Mouse (Mus musculus) hindbrain, embryonic 12.5 days (tissue): ENCODE data around the gene Ftsj3. TPM values are rescaled to one million over a fixed set of nuclear protein-coding genes. Genes with fewer than 3 reads are reported as not detected.

Experiments used
- ATAC-seq: fragments of 200-750 bp; cut with Nextera tagmentation; 2 replicates; pipeline ENCODE4 v1.8.0; 2017; ENCODE audit warnings: moderate TSS enrichment; ENCODE audit not compliant: low FRiP score
- H3K27ac ChIP-seq: fragments of 300-500 bp; sonication (generic); 2 replicates; pipeline ENCODE4 v1.5.1; 2016; ENCODE audit warnings: mild to moderate bottlenecking
- H3K27me3 ChIP-seq: fragments of 300-500 bp; sonication (generic); 2 replicates; pipeline ENCODE4 v1.6.1; 2016; ENCODE audit warnings: mild to moderate bottlenecking
- H3K36me3 ChIP-seq: fragments of 300-500 bp; sonication (generic); 2 replicates; pipeline ENCODE4 v1.6.1; 2016; ENCODE audit warnings: mild to moderate bottlenecking
- H3K4me1 ChIP-seq: fragments of 300-500 bp; sonication (generic); 2 replicates; pipeline ENCODE4 v1.6.1; 2016
- H3K4me2 ChIP-seq: fragments of 300-500 bp; sonication (generic); replicated peaks from 2 replicates; pipeline ENCODE4 v1.6.1; 2016; ENCODE audit warnings: mild to moderate bottlenecking
- H3K4me3 ChIP-seq: fragments of 300-500 bp; sonication (generic); 2 replicates; pipeline ENCODE4 v1.5.1; 2016; ENCODE audit warnings: mild to moderate bottlenecking
- H3K9ac ChIP-seq: fragments of 300-500 bp; sonication (generic); 2 replicates; pipeline ENCODE4 v1.6.1; 2016; ENCODE audit warnings: mild to moderate bottlenecking, moderate library complexity
- H3K9me3 ChIP-seq: fragments of 300-500 bp; sonication (generic); replicated peaks from 2 replicates; pipeline ENCODE4 v1.6.1; 2016; ENCODE audit warnings: mild to moderate bottlenecking
- WGBS: fragments of 180-500 bp; shearing (Covaris S2); methylation state at CpG from one replicate; pipeline ENCODE4 v1.1.7; 2016; 5-methylcytosine and 5-hydroxymethylcytosine counted together
- polyA plus RNA-seq: library from polyadenylated mRNA; unstranded; fragments of >200 nt; fragmentation: Nextera tagmentation; extraction: Ambion mirVana; gene quantifications from 2 replicates; pipeline ENCODE4 v1.2.1, GENCODE M21; 2016

Gene Ftsj3
- polyA plus RNA-seq, 1 experiment from 2014 or later: 52.5 TPM

DNA sequence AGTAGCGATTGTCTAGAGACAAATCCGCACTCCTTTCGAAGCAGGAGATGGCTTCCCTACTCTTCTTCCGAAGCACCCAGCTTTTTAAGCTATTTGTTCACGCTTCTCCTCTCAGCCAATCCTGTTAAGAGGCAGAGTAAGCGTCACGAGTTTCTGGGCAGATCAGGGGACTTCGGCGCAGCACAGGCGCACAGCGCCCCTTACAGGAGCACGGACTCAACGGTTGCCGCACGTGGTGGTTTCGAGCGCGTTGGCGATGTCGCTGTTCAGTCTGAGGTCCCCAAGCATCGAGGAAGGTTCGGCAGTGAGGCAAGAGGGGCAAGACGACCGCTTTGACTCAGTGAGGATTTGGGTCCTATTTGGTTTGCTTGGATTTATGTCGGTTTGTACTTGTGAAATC, 20.6 kb upstream of the Ftsj3 start, which contains the start of gene Tcam1:
Tcam1 (plus strand) TSS at position 219 of the 400 bp plus-strand sequence.
- peaks cover 8% of the 10 kb centered on the region for H3K4me1 ChIP-seq
- no peak within 1 kb of the TSS for H3K27ac ChIP-seq
- H3K9ac ChIP-seq: no peak within 1 kb of the TSS
- ATAC-seq: peak; percentile 20; the same call in 1 of the 2 replicates
- WGBS: 11% methylated on average over 25 of the region's 25 CpGs
- H3K9me3 ChIP-seq: no peaks in the 10 kb centered on the region
- H3K36me3 ChIP-seq: no peaks in the 10 kb centered on the region
- H3K4me2 ChIP-seq: peak within 1 kb of the TSS; percentile 41
- H3K4me3 ChIP-seq: 0 out of 2 replicates have a peak within 1 kb of the TSS, but pooled peaks have one; percentile 2
- peaks cover 5% of the 10 kb centered on the region; the same call in 1 of the 2 replicates for H3K27me3 ChIP-seq

DNA sequence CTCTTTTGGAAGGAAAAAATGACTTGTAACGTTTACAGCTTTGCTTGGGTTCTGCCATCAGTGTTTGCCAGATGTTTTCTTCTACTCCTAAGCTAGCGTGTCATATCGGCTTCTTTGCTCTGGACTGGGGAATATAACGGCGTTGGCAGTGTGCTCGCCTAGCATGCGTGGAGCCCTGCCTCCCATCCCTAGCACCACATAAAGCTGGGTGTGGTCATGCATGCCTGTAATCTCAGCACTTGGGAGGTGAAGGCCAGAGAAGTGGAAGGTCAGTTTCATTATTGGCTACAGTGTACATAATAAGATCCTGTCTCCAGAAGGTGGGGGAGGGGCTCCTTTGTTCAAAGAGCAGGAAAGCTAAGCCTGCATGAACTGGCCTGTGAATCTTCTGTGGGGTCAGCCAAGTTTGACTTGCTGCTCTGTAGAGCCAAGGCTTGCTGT, 19.1 kb upstream of the Ftsj3 start:
- no peak overlapping the region for H3K9ac ChIP-seq
- no peak overlapping the region for H3K27ac ChIP-seq
- 85% methylated on average over 7 of the region's 7 CpGs for WGBS
- ATAC-seq: no peak
- no peak overlapping the region for H3K4me2 ChIP-seq
- no peaks in the 10 kb centered on the region for H3K36me3 ChIP-seq
- H3K4me1 ChIP-seq: peaks cover 19% of the 10 kb centered on the region
- H3K4me3 ChIP-seq: no peak overlapping the region
- H3K9me3 ChIP-seq: no peaks in the 10 kb centered on the region
- peaks cover 5% of the 10 kb centered on the region; the same call in 1 of the 2 replicates for H3K27me3 ChIP-seq

DNA sequence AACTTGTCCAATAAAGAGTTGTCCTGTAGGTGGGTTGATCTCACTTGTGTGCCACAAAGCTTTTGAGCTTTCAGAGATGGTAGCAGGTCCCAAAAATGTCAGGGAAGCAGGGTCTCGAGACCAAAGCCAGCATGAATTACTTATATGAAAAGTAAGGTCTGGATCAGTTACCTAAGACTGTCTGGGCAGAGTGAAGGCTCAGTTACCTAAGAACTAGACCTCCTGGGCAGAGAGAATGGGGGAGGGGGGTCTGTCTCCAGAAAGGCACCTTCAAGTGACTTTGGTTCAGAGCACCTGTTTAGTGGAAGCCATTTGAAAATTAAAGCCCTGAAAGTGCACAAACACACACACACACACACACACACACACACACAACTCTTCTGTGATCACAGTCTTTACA, 18.5 kb upstream of the Ftsj3 start:
- Histone ChIP-seq H3K36me3 (no peaks in the 10 kb centered on the region), H3K4me3 (no peak overlapping the region), H3K4me1 (peaks cover 21% of the 10 kb centered on the region), H3K9me3 (no peaks in the 10 kb centered on the region), H3K4me2 (no peak overlapping the region), H3K27ac (no peak overlapping the region), H3K9ac (no peak overlapping the region), H3K27me3 (peaks cover 5% of the 10 kb centered on the region; the same call in 1 of the 2 replicates)
- 88% methylated on average over 1 of the region's 1 CpGs for WGBS
- no peak for ATAC-seq

DNA sequence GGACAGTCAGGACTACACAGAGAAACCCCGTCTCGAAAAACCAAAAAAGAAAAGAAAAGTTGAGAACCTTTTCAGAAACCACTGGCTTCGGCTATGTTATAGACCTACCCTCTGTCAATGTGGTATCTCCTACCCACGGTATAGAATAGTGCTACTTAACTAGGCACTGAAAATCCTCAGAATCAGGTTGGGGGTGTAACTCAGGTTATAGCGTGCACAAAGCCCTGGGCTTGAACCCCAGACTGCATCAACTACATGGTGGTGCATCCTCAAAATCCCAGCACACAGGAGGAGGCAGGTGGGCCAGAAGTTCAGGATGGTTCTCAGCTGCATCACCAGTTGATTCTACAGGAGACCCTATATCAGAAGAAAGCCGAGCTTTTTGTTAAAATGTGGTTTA, 17.9 kb upstream of the Ftsj3 start:
- H3K27ac ChIP-seq: no peak overlapping the region
- no peak for ATAC-seq
- H3K4me2 ChIP-seq: peak overlapping the region; percentile 77
- WGBS: 96% methylated on average over 6 of the region's 6 CpGs
- H3K4me1 ChIP-seq: peaks cover 26% of the 10 kb centered on the region
- H3K4me3 ChIP-seq: 0 out of 2 replicates have a peak overlapping the region, but pooled peaks have one; percentile 99
- no peaks in the 10 kb centered on the region for H3K9me3 ChIP-seq
- no peaks in the 10 kb centered on the region for H3K36me3 ChIP-seq
- H3K9ac ChIP-seq: no peak overlapping the region
- H3K27me3 ChIP-seq: peaks cover 5% of the 10 kb centered on the region; the same call in 1 of the 2 replicates

DNA sequence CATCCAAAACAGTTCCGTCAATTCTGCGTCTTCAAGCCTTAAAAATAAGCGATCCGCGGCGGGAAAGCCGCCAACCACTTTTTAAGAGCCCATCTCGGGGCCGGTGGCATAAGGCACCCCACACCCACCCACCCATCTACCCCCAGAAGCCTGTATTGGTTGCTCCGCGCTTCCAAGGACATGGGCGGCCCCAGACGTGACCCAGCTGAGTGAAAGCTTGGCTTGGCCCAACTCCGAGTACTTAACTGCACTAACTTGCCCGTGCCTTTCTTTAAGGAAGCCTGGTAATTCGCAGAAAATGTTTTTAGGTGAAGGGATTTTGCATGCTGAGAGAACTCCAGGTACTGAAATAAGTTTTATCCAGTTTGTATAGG, 17.4 kb upstream of the Ftsj3 start:
- Histone ChIP-seq H3K9ac (peak overlapping the region; percentile 57), H3K4me2 (peak overlapping the region; percentile 77), H3K4me3 (peak overlapping the region; percentile 99), H3K9me3 (no peaks in the 10 kb centered on the region), H3K27ac (peak overlapping the region; percentile 76), H3K4me1 (peaks cover 32% of the 10 kb centered on the region), H3K36me3 (no peaks in the 10 kb centered on the region), H3K27me3 (peaks cover 5% of the 10 kb centered on the region; the same call in 1 of the 2 replicates)
- 18% methylated on average over 16 of the region's 16 CpGs for WGBS
- peak; percentile 30 for ATAC-seq

DNA sequence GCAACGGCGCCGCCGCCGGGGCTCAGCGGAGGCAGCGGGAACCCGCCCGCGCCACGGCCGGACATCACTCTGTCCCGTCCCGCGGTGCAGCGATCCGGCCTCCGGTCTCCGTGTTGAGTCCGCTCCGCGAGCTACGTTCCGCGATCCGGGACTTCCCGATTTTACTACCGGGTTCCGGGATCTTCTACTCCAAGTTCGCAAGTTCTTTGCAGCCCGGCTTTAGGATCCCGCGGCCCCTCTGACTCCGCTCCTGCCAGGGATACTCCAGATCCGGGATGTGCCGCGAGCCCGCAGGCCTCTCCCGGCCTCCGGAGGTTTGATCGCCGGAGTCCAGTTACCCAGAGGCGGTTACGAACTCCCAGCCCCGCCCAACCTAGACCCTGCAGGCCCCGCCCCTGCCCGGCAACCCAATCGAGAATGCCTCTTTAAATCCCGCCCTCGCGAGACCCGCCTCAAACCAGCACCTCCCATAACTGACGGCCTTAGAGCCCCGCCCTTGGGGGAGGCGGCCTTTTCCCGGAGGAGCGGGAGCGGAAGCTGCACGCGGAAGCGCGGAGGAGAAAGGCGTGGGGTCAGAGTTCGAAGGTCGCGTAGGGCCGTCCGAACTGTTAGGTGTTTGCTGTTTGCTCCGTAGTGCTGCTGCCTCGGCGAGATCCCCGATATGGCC, 16.9 kb upstream of the Ftsj3 start, which contains the start of gene Smarcd2:
Smarcd2 (minus strand) TSS at position 329 of the 667 bp plus-strand sequence.
- Histone ChIP-seq H3K9ac (peak within 1 kb of the TSS; percentile 99), H3K4me3 (peak within 1 kb of the TSS; percentile 99), H3K27ac (peak within 1 kb of the TSS; percentile 90), H3K4me1 (peaks cover 37% of the 10 kb centered on the region), H3K27me3 (peaks cover 1% of the 10 kb centered on the region; the same call in 1 of the 2 replicates), H3K36me3 (no peaks in the 10 kb centered on the region), H3K4me2 (peak within 1 kb of the TSS; percentile 77), H3K9me3 (no peaks in the 10 kb centered on the region)
- peak; percentile 93 for ATAC-seq
- WGBS: under 1% methylated on average over 71 of the region's 72 CpGs

DNA sequence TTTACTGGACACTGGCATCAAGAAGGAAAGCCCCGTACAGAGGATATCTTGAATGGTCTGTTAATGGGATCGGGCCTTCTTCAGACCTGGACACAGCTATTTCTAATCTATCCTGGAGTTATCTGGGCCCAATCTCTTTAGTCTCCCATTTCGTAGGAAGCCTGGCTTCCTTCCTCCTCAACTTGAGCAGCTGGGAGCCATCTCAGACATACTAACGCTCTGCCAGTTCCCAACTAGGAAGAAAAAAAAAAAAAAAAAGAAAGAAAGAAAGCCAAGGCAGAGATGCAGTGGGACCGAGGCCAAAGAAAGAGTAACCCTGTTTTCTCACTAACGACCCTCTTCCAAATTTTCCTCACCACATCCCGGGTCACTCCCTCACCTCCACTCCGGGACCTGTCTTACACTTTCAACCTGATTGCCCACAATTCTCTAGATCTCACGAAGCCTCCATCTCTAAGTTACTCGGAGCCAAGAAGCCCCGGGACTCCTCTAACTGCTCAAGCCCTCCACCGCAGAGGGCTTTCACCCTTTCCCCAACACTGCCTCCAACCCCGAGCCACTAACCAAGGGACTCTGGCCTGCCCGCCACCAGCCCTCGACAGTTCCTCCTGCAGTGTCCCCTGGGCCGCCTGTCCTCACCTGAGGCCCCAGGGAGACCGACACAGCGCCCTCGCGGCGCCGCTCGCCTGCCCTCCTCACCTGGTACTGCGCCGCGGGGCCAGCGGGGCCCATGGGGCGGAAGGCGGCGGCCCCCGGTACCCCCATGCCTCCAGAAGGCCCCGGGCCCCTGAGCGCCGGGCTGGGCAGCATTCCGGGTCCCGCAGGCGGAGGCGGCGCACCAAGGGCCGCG, 16.1 kb upstream of the Ftsj3 start:
- 2% methylated on average over 41 of the region's 41 CpGs for WGBS
- peaks cover 5% of the 10 kb centered on the region; the same call in 1 of the 2 replicates for H3K36me3 ChIP-seq
- peak overlapping the region; percentile 99 for H3K9ac ChIP-seq
- peak overlapping the region; percentile 90 for H3K27ac ChIP-seq
- peaks cover 44% of the 10 kb centered on the region for H3K4me1 ChIP-seq
- peak overlapping the region; percentile 77 for H3K4me2 ChIP-seq
- H3K9me3 ChIP-seq: no peaks in the 10 kb centered on the region
- no peaks in the 10 kb centered on the region for H3K27me3 ChIP-seq
- peak overlapping the region; percentile 99 for H3K4me3 ChIP-seq
- ATAC-seq: peak; percentile 44; the same call in 1 of the 2 replicates

DNA sequence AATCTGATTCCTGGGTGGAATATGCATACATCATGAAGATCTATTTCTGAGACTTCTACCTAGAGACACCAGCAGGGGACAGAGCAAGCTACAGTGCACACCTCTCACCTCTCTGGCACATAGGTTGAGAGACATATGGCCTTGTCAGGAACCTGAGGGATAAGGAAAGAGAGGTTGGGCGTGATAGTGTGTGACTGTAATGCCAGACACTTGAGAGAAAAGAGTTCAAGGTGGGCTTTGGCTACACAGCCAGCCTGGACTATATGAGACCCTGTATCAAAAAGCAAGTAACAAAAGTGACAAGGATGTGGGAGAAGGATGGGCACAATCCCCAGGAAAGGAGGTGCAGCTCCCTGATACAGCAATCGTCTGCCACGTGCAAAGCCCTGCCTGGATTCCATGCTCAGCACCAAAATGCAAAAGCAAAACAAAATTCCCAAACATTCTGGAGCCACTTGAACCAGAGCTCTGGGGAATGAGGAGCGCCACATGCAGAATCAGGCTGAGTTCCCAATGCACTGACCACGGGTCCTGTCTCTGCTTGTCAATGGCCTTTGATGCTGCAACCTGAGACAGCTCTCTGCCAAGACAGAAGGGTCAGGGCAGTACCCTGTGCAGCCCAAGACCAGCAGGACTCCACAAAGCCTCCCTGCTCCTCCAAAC, 15.4 kb upstream of the Ftsj3 start:
- H3K4me3 ChIP-seq: peak overlapping the region; percentile 99
- H3K4me1 ChIP-seq: peaks cover 46% of the 10 kb centered on the region
- peaks cover 13% of the 10 kb centered on the region for H3K36me3 ChIP-seq
- peak overlapping the region; percentile 99 for H3K9ac ChIP-seq
- peak overlapping the region; percentile 52 for H3K27ac ChIP-seq
- H3K4me2 ChIP-seq: peak overlapping the region; percentile 77
- H3K27me3 ChIP-seq: no peaks in the 10 kb centered on the region
- no peak for ATAC-seq
- WGBS: 43% methylated on average over 5 of the region's 5 CpGs
- no peaks in the 10 kb centered on the region for H3K9me3 ChIP-seq

DNA sequence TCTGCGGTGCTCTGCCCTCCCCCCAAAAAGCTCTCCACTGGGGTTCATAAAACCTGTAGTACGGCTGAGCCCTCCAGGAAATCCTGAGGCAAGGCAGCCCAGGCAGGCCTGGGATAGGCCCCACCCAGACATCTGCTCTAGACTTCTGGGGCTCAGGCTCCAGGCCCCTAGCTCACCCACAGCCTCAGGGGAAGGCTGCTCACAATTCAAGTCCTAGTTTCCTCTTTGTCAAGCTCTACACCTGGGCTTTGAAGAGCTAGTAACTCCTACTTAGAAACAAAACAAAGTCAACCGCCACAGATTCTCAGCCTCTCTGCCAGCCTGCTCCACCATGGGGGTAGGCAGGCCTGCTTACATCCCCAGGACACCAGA, 13.2 kb upstream of the Ftsj3 start:
- WGBS: 31% methylated on average over 3 of the region's 3 CpGs
- no peaks in the 10 kb centered on the region for H3K27me3 ChIP-seq
- H3K36me3 ChIP-seq: peaks cover 35% of the 10 kb centered on the region
- H3K27ac ChIP-seq: peak overlapping the region; percentile 86
- H3K4me2 ChIP-seq: peak overlapping the region; percentile 27; the same call in 1 of the 2 replicates
- peak overlapping the region; percentile 20; the same call in 1 of the 2 replicates for H3K9ac ChIP-seq
- peak overlapping the region; percentile 1; the same call in 1 of the 2 replicates for H3K4me3 ChIP-seq
- no peaks in the 10 kb centered on the region for H3K9me3 ChIP-seq
- H3K4me1 ChIP-seq: peaks cover 46% of the 10 kb centered on the region
- no peak for ATAC-seq

DNA sequence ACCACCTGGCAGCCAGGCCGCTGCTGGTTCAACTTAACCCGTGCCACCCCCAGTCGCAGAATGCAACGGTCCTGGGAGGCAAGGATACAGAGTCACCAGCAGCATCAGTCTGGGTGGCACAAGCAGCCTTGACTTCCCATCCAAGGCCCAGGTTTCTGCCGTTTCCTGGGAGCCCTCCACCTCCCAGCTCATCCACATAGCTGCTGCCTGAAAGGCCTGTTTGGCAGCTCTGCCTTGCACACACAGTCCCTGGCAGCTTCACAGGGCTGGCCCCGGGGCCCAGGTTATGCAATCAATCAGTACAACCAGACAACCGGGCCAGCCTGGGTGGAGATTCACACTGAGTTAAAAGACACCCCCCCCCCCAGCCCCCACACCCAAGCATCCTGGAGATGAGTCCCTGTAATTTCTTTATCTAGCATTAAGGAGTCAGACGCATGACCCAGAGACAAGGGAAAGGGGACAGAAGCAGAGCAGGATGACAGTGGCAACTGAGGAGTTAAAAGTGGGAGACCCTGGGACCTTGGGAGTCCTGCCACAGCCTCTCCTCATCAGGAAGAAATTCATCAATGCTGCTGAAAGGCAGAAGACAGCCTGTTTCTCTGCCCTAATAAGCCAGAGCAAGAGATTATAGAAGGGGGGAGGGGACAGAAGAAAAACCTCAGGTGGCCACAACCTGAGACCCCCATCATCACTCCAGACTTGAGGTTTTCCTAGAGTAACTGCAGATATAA, 12.6 kb upstream of the Ftsj3 start:
- Histone ChIP-seq H3K4me1 (peaks cover 45% of the 10 kb centered on the region), H3K27ac (peak overlapping the region; percentile 86), H3K27me3 (no peaks in the 10 kb centered on the region), H3K36me3 (peaks cover 40% of the 10 kb centered on the region), H3K4me3 (no peak overlapping the region), H3K9ac (peak overlapping the region; percentile 35; the same call in 1 of the 2 replicates), H3K9me3 (no peaks in the 10 kb centered on the region), H3K4me2 (peak overlapping the region; percentile 27)
- ATAC-seq: no peak
- WGBS: 39% methylated on average over 8 of the region's 8 CpGs

DNA sequence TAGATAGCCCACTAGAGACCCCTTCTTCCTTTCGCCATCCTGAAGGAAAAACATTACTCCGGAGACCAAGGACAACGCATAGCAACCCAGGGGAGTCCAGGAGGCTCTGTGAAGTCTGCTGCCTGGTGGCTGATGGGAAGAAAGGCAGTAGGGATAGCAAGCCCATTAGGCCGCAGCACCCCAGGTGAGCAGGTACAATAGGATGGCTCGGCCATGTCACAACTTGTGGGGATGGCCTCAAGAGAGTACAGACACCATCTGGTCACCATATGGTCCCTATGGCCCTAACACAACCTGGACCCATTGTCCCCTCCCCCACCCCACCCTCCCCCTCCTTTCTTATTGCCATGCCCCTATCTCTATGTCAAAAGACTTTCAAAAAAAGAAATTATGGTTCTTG, 12.0 kb upstream of the Ftsj3 start:
- Histone ChIP-seq H3K9ac (0 out of 2 replicates have a peak overlapping the region, but pooled peaks have one; percentile 35), H3K4me2 (no peak overlapping the region), H3K27me3 (no peaks in the 10 kb centered on the region), H3K9me3 (no peaks in the 10 kb centered on the region), H3K36me3 (peaks cover 47% of the 10 kb centered on the region), H3K27ac (peak overlapping the region; percentile 86), H3K4me1 (peaks cover 41% of the 10 kb centered on the region), H3K4me3 (no peak overlapping the region)
- no peak for ATAC-seq
- WGBS: 45% methylated on average over 5 of the region's 5 CpGs
